Mouse (Mus musculus) midbrain, embryonic 15.5 days (tissue): Measurements from ENCODE around the gene Mpig6b. TPM values are rescaled to one million over a fixed set of nuclear protein-coding genes. Genes with fewer than 3 reads are reported as not detected.

Experiments used
- ATAC-seq: fragments of 200-750 bp; cut with Nextera tagmentation; replicated peaks from 2 replicates; pipeline ENCODE4 v1.8.0; 2017; ENCODE audit warnings: moderate TSS enrichment
- H3K27ac ChIP-seq: fragments of 300-500 bp; sonication (generic); 2 replicates; pipeline ENCODE4 v1.5.1; 2015; ENCODE audit warnings: mild to moderate bottlenecking, inconsistent platforms
- H3K27me3 ChIP-seq: fragments of 300-500 bp; sonication (generic); replicated peaks from 2 replicates; pipeline ENCODE4 v1.6.1; 2015; ENCODE audit warnings: inconsistent platforms
- H3K36me3 ChIP-seq: fragments of 300-500 bp; sonication (generic); replicated peaks from 2 replicates; pipeline ENCODE4 v1.6.1; 2015; ENCODE audit warnings: inconsistent platforms
- H3K4me1 ChIP-seq: fragments of 300-500 bp; sonication (generic); 2 replicates; pipeline ENCODE4 v1.6.1; 2015; ENCODE audit warnings: inconsistent platforms
- H3K4me2 ChIP-seq: fragments of 300-500 bp; sonication (generic); 2 replicates; pipeline ENCODE4 v1.6.1; 2015; ENCODE audit warnings: inconsistent platforms, mild to moderate bottlenecking, moderate library complexity
- H3K4me3 ChIP-seq: fragments of 300-500 bp; sonication (generic); 2 replicates; pipeline ENCODE4 v1.5.1; 2015; ENCODE audit warnings: mild to moderate bottlenecking, inconsistent platforms
- H3K9ac ChIP-seq: fragments of 300-500 bp; sonication (generic); 2 replicates; pipeline ENCODE4 v1.6.1; 2015; ENCODE audit warnings: mild to moderate bottlenecking, inconsistent platforms
- H3K9me3 ChIP-seq: fragments of 300-500 bp; sonication (generic); 2 replicates; pipeline ENCODE4 v1.6.1; 2016; ENCODE audit warnings: inconsistent platforms
- WGBS: fragments of 180-500 bp; shearing (Covaris S2); methylation state at CpG from one replicate; pipeline ENCODE4 v1.1.7; 2015; ENCODE audit warnings: mixed read lengths; 5-methylcytosine and 5-hydroxymethylcytosine counted together
- polyA plus RNA-seq: library from polyadenylated mRNA; unstranded; fragments of >200 nt; fragmentation: Nextera tagmentation; extraction: Ambion mirVana; gene quantifications from 2 replicates; pipeline ENCODE4 v1.2.1, GENCODE M21; 2015

Mpig6b gene
- polyA plus RNA-seq, 1 experiment from 2014 or later = 0.21 TPM

DNA sequence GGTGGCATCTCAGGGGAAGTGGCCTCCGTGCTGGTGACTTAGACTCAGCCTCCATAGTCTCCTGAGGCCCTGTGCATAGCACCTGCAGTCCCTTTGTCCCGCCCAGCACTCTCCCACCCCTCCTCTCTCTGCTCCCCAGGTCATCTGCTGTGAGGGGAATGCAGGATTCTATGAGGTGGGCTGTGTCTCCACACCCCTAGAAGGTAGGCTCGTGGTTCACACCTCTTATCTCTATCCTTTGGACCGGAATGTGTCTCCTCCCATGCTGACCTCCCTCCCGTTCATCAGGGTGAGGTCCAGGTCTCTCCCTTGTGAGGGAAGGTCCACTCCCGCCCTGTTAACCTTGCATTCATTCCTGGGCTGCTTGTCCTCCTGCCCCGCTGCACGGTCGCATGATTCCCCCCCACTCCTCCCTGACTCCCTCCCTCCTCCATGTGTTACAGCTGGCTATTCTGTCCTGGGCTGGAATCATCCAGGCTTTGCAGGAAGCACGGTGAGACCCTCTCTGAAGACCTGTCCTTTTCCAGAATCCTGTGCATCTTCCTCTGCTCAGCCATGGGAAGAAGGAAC lies 34.3 kb upstream of the Mpig6b start:
- Histone ChIP-seq H3K36me3 (peaks cover 50% of the 10 kb centered on the region), H3K9ac (no peak overlapping the region), H3K27ac (no peak overlapping the region), H3K4me1 (no peaks in the 10 kb centered on the region), H3K4me3 (no peak overlapping the region), H3K4me2 (no peak overlapping the region), H3K9me3 (no peaks in the 10 kb centered on the region), H3K27me3 (no peaks in the 10 kb centered on the region)
- WGBS = 76% methylated on average over 10 of the region's 10 CpGs
- ATAC-seq = no peak

DNA sequence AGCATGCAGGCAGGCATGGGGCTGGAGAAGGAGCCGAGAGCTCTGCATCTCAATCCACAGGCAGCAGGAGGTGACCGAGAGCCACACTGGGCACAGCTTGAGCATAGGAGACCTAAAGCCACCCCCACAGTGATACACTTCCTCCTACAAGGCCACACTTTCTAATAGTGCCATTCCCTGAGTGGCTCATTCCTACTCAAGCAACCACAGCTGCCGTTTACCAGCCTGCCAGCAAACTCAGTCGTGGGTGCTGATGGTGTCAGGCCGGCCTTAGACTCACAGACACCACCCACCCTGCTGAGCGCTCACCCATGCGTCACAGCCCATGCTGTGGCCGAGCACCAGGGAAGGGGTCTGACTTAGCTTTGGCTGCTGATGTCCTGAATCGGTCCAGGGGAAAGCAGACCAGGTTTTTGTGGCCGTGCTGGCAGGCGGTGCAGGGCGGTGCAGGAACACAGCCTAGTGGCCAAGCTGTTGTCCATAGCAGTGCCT lies 31.2 kb upstream of the Mpig6b start:
- H3K4me1 ChIP-seq = no peaks in the 10 kb centered on the region
- no peaks in the 10 kb centered on the region for H3K27me3 ChIP-seq
- no peaks in the 10 kb centered on the region for H3K9me3 ChIP-seq
- no peak overlapping the region for H3K4me2 ChIP-seq
- H3K4me3 ChIP-seq = no peak overlapping the region
- no peak overlapping the region for H3K9ac ChIP-seq
- H3K27ac ChIP-seq = no peak overlapping the region
- 70% methylated on average over 12 of the region's 12 CpGs for WGBS
- H3K36me3 ChIP-seq = peaks cover 39% of the 10 kb centered on the region
- no peak for ATAC-seq

DNA sequence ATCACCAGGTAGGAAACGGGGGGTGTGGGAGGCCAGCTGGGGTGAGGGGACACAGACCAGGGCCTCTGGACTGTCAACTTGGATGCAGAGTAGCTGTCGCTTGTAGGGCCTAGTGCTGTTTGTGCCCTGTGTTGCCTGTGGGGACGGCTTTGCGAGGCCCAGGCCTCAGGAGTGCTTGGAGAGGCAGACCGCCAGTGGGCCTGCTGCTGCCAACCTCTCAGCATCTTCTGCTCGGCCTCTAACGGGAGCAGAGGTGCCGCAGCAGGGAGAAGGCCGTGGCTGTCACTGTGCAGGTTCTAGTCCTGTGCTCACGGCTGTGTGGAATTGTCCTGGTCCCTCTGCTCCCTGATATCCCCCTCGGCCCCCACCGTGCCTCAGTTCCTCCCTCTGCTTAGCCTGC lies 30.6 kb upstream of the Mpig6b start:
- H3K27ac ChIP-seq = no peak overlapping the region
- WGBS = 78% methylated on average over 12 of the region's 12 CpGs
- no peaks in the 10 kb centered on the region for H3K27me3 ChIP-seq
- no peak for ATAC-seq
- no peaks in the 10 kb centered on the region for H3K9me3 ChIP-seq
- H3K4me1 ChIP-seq = no peaks in the 10 kb centered on the region
- peaks cover 33% of the 10 kb centered on the region for H3K36me3 ChIP-seq
- no peak overlapping the region for H3K9ac ChIP-seq
- H3K4me3 ChIP-seq = no peak overlapping the region
- no peak overlapping the region for H3K4me2 ChIP-seq

DNA sequence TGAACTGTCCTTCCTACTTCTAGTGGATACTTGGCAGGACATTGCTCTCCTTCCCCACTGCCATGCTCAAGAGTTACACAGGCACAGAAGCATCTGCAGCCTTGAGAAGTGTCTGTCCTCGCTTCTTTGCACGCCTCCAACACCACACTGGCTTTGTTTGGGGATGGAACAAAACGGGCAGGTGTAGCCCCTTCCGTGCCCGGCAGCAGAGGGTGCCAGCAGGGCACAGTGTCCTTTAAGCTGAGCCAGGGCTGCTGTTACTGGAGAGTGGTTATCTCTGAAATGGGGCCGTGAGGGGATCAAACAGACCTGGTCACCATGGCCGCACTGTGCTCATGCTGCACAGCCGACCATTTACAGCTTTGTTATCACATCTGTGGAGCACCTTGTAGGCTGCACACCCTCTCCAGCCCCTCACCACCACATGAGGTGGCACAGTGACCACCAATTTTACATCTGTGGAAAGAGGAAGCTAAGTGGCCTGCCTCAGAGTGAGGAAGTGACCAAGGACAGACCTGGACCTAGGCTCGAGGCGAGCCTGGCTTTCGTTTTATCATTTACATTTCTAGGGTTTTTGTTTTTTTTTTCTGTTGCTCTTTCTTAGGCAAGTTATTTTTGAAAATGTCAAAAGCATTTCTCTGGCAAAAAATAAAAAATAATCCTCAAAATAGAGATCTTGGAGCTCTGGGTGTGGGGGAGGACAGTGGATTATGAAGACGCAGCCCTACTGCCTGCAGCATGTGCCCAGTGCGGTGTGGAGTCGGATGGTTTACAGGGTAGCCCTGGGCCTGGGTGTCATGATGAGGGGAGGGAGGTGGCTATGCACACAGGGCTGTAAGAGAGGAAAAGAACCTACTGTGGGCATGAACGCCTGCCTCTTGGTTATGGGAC lies 28.7 kb upstream of the Mpig6b start:
- peaks cover 21% of the 10 kb centered on the region for H3K36me3 ChIP-seq
- no peak for ATAC-seq

DNA sequence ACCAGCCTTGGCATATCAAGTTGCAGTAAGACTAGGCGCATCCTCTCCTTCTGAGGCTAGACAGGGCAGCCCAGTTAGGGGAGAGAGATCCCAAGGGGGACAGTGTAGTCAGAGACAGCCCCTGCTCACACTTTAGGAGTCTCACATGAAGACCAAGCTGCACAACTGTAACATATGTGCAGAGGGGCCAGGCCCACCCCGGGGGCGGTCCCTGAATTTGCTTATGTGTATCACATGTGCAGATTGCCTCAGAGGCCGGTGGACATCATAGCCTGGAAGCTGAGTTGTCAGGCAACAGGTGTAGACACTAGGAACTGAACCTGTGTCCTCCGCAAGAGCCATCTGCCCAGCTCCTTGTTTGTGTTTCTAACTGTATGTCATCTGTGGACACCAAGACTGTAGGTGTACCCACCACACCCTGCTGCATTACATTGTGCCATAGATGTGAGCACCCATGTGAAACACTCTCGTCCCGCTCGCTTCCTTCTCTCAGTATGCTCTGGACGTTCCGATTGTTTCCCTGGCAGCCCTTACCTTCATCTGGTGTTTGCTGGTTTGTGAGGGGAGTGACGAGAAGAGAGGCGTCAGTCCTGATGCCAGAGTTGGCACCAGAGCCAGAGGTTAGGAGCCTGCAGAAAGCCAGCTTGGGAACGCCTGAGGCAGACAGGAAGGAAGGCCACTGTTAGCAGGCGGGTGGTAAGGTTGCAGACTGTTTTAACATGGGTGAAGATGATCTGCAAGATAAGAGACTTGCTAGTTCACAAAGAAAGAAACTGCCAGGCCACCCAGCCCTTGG lies 26.6 kb upstream of the Mpig6b start:
- Histone ChIP-seq H3K9me3 (no peaks in the 10 kb centered on the region), H3K27me3 (no peaks in the 10 kb centered on the region), H3K27ac (no peak overlapping the region), H3K36me3 (peaks cover 16% of the 10 kb centered on the region), H3K4me1 (peaks cover 15% of the 10 kb centered on the region), H3K9ac (no peak overlapping the region), H3K4me3 (no peak overlapping the region), H3K4me2 (no peak overlapping the region)
- WGBS = 91% methylated on average over 14 of the region's 14 CpGs
- no peak for ATAC-seq

More for the DNA sequence above, 28.7 kb upstream of the Mpig6b start:
- no peak overlapping the region for H3K4me2 ChIP-seq
- H3K9me3 ChIP-seq = no peaks in the 10 kb centered on the region
- no peak overlapping the region for H3K27ac ChIP-seq
- H3K27me3 ChIP-seq = no peaks in the 10 kb centered on the region
- no peak overlapping the region for H3K4me3 ChIP-seq
- peaks cover 14% of the 10 kb centered on the region for H3K4me1 ChIP-seq
- WGBS = 94% methylated on average over 15 of the region's 15 CpGs
- H3K9ac ChIP-seq = no peak overlapping the region

DNA sequence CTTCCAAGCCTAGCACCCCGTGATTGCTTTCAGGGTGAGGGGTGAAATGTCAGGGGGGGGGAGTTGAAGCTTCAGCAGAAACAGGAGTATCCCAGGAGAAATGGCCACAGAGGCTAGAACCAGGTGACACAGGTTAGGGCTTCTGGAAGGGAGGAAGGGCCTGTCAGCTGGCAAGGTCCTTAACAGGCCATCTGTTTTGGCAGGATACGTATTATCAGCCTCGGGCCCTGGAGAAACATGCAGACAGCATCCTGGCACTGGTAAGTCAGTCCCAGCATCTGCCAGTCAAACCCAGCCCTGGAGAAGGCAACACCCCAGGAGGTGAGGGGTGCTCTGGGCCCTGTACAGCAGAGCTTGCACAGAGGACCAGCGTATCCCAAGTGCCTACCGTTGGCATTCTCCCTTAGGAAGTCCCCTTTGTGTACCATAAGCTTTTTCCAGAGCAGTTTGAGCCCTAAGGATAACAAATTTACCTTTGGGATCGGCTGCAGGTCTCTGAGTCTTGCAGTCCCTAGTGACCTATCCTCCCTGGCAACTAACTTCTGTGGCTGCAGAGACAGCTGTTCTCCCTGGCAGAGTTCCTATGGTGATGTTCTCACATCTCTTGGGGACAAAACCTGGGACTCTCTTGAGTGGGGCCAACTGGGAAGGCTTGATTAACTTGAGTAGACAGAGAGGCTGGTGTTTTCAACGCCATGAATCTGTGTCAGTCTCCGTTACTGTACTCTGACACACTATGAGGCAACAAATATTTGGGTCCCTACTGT lies 24.4 kb upstream of the Mpig6b start:
- no peak for ATAC-seq
- H3K4me2 ChIP-seq = peak overlapping the region; percentile 67
- H3K9ac ChIP-seq = peak overlapping the region; percentile 94
- H3K36me3 ChIP-seq = peaks cover 4% of the 10 kb centered on the region
- no peaks in the 10 kb centered on the region for H3K27me3 ChIP-seq
- peak overlapping the region; percentile 73 for H3K4me3 ChIP-seq
- H3K9me3 ChIP-seq = no peaks in the 10 kb centered on the region
- H3K4me1 ChIP-seq = peaks cover 15% of the 10 kb centered on the region
- 67% methylated on average over 8 of the region's 8 CpGs for WGBS
- peak overlapping the region; percentile 100; the same call in 1 of the 2 replicates for H3K27ac ChIP-seq

DNA sequence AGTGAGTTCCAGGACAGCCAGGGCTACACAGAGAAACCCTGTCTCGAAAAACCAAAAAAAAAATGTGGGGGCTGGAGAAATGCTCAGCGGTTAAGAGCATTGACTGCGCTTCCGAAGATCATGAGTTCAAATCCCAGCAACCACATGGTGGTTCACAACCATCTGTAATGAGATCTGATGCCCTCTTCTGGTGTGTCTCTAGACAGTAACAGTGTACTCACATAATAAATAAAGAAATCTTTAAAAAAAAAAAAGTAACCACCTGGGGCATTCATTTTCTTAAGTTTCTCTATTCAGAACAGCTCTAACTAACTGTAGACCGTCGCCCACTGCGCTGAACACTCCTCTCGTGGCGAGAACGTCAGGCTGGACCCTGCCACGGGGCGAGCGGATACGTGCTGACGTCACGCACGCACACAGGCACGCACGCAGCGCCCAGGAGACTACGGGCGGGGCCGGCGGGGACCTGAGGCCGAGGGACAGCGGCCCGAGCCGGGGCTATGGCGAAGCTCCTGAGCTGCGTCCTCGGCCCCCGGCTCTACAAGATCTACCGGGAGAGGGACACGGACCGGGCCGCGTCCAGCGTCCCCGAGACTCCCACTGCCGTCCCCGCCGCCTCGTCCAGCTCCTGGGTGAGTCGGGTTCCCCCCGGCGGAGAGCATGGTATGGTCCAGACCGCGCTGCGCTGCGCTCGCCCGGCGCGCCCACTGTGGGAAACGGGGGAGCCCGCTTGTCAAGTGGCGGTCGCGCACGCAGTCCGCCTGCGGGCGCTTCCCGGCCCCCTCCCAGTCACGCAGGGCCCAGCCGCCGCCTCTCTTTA lies 23.1 kb upstream of the Mpig6b start, which contains the start of gene Abhd16a:
TSS of gene Abhd16a (plus strand) at position 439 of the 820 bp plus-strand sequence.
- Histone ChIP-seq H3K27ac (peak within 1 kb of the TSS; percentile 100), H3K9ac (peak within 1 kb of the TSS; percentile 94), H3K36me3 (no peaks in the 10 kb centered on the region; the same call in 1 of the 2 replicates), H3K27me3 (no peaks in the 10 kb centered on the region), H3K4me2 (peak within 1 kb of the TSS; percentile 67), H3K4me3 (peak within 1 kb of the TSS; percentile 73), H3K4me1 (peaks cover 15% of the 10 kb centered on the region), H3K9me3 (no peaks in the 10 kb centered on the region)
- WGBS = 3% methylated on average over 66 of the region's 67 CpGs
- ATAC-seq = peak; percentile 99

DNA sequence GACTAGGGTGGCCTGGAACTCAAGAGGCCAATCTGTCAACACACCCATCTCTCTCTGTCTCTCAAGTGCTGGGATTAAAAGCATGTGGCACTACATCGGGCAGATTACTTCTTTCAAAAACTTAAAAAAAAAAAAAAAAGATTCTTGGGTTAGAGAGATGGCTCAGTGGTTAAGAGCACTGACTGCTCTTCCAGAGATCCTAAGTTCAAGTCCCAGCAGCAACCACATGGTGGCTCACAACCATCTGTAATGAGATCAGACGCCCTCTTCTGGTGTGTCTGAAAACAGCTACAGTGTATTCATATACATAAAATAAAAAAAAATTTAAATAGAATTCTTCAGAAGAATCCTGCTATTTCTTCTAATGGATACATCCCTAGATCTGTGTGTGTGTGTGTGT lies 22.2 kb upstream of the Mpig6b start:
- Histone ChIP-seq H3K4me1 (peaks cover 15% of the 10 kb centered on the region), H3K9me3 (no peaks in the 10 kb centered on the region), H3K4me3 (no peak overlapping the region), H3K36me3 (no peaks in the 10 kb centered on the region; the same call in 1 of the 2 replicates), H3K4me2 (no peak overlapping the region), H3K27ac (no peak overlapping the region), H3K9ac (no peak overlapping the region), H3K27me3 (no peaks in the 10 kb centered on the region)
- 51% methylated on average over 2 of the region's 2 CpGs for WGBS
- no peak for ATAC-seq

DNA sequence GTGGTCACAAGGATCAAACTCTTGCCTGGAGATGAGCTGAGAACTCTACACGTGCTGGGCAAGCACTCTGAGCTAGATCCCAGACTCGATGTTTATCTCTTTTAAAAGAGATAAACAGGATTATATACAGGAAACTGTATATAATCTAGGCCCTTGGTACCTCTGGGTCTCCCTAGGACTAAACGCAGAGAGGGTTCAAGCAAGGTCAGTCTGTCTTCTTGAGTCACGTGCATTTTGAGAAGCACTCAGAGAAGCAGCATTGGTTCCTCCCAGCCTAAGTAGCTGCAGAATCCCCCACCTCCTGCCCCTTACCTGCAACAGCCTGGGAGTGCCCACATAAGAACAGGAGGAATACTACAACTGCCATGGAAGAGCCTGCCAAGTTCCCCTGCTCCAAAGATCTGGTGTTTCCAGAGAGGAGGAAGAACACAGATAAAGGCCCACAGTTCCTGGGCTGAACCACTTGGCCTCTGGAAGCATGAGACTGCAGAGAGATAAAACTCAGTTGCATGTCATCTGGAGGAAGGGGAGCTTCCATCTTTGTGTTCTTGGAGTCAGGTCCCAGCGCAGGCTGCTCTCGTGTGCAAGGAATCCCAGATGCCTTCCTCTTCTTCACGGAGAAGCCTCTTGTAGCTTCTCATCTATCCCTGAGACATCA lies 19.4 kb upstream of the Mpig6b start, which contains the start of gene Ly6g6f:
TSS of gene Ly6g6f (minus strand) at position 403 of the 658 bp plus-strand sequence.
- Histone ChIP-seq H3K9ac (no peak within 1 kb of the TSS), H3K4me2 (no peak within 1 kb of the TSS), H3K9me3 (no peaks in the 10 kb centered on the region), H3K36me3 (no peaks in the 10 kb centered on the region), H3K4me1 (peaks cover 7% of the 10 kb centered on the region), H3K27ac (no peak within 1 kb of the TSS), H3K27me3 (no peaks in the 10 kb centered on the region), H3K4me3 (no peak within 1 kb of the TSS)
- no peak for ATAC-seq
- WGBS = 86% methylated on average over 7 of the region's 7 CpGs

DNA sequence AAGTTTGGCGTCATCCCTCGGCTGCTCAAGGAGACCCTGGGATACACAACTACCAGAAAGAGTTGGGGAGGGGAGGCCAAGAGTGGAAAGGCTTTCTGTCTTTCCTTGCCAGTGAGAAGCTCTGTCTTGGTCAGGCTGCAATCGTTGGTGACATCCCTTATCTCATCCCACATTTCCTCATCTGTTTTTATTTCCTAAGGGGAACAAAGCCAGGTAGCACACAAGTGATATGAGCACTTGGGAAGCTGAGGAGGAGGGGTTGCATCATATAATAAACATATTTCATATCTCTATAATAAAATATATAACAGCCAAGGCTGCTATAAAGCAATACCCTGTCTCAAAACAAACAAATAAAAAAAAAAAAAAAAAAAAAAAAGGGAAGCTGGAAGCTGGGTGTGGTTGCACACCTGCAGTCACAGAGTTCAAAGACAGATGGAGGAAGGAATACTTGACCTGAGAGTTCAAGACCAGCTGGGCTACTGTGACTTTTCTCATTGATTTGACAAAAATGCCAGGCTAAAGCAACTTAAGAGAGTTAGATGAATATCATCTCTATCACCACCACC lies 18.0 kb upstream of the Mpig6b start:
- no peak for ATAC-seq
- Histone ChIP-seq H3K9me3 (no peaks in the 10 kb centered on the region), H3K4me1 (no peaks in the 10 kb centered on the region), H3K4me2 (no peak overlapping the region), H3K27me3 (no peaks in the 10 kb centered on the region), H3K9ac (no peak overlapping the region), H3K27ac (no peak overlapping the region), H3K36me3 (no peaks in the 10 kb centered on the region), H3K4me3 (no peak overlapping the region)
- WGBS = 85% methylated on average over 3 of the region's 3 CpGs
